ENCODE assay signal across 9 mouse cellular contexts in the genomic region with DNA sequence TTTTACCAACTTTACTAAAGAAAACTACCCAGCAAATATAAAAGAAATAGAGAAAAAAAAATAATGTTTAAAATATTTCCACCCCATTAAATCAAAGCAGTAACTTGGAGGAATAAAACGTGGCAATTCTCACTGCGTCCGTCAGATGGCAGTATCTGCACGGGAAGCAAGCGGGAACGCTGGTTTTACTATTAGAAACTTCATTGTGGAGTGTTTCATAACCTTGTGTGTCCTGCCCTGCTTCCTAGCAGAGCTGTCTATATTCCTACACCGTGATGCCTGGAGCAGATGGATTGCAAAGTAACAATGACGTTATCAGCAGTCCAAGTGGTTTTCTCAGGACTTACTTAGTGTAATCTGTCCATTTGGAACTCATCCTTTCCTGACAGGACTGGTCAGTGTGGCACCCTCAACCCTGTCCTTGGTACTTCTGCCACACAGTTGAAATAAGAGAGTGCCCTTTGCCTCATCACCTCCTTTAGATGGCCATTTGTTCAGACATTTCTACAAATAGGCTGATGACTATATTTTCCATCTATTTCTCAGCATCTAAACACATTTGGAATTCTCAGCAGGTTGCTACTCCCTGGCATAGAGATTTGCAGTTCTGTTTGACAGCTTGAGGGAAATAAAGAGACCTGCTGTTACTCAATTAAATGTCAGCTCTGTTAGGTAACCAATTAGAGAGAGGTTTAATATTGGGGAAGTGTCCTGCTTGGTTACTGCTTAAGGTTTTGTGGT.
A peak's percentile ranks its signal among the peaks of the same experiment; 100 is the strongest.
DNase-seq lines count a peak whose midpoint lies in the region; ATAC-seq lines count a peak whose summit lies in the region.
"Had no signal": no experiment of that assay in that cellular context is flagged by ENCODE, and none has a peak within 500 bp of the region (broad histone marks: within the 10 kb centered on the region; RNA-seq: fewer than 3 reads in every experiment).

No protein-coding gene starts in this region.

- no peak overlapping the region for H3K4me2 ChIP-seq in midbrain, embryonic 13.5 days (replicated peaks)
- H3K4me2 ChIP-seq: embryonic facial prominence, embryonic 13.5 days had no signal

- no peaks in the 10 kb centered on the region for H3K27me3 ChIP-seq in midbrain, embryonic 13.5 days
- H3K27me3 ChIP-seq: embryonic facial prominence, embryonic 13.5 days had no signal

- H3K27ac ChIP-seq in midbrain, embryonic 13.5 days: 0 out of 2 replicates have a peak overlapping the region, but pooled peaks have one; percentile 14
- H3K27ac ChIP-seq: embryonic facial prominence, embryonic 13.5 days had no signal

- ATAC-seq in midbrain, embryonic 13.5 days: peak; percentile 68

- H3K9ac ChIP-seq in midbrain, embryonic 13.5 days (replicated peaks): no peak overlapping the region
- H3K9ac ChIP-seq: embryonic facial prominence, embryonic 13.5 days had no signal

- no peak overlapping the region for H3K4me3 ChIP-seq in midbrain, embryonic 13.5 days (replicated peaks)
- H3K4me3 ChIP-seq: embryonic facial prominence, embryonic 13.5 days had no signal

- H3K9me3 ChIP-seq in midbrain, embryonic 13.5 days: no peaks in the 10 kb centered on the region
- H3K9me3 ChIP-seq: embryonic facial prominence, embryonic 13.5 days had no signal

- peaks cover 29% of the 10 kb centered on the region for H3K36me3 ChIP-seq in midbrain, embryonic 13.5 days

- peaks cover 17% of the 10 kb centered on the region for H3K4me1 ChIP-seq in midbrain, embryonic 13.5 days (replicated peaks)

- peak; percentile 57 for DNase-seq in A20 (ENCODE audit: low read depth, low spot score)
- peak; percentile 56 to 87 for DNase-seq in adrenal gland, adult (ENCODE audit: inconsistent age in 2 of 2, low spot score in 1 of 2)
- peak; percentile 78 for DNase-seq in embryo, embryonic 10 days (ENCODE audit: low spot score)
- peak; percentile 26 to 47 for DNase-seq in gastrocnemius, postnatal 36 days
- DNase-seq in kidney, adult 18-20 months: peak; percentile 73
- peak; percentile 79 to 90 for DNase-seq in left cerebral cortex, postnatal 25 days (ENCODE audit: low spot score in 2 of 2)
- peak; percentile 45 to 73 for DNase-seq in spleen, postnatal 10 days (ENCODE audit: low spot score in 2 of 2)

- intact Hi-C loops in gastrocnemius, postnatal 36 days (cut with DNase I): loop anchor here (5.0 kb wide), 2 partner anchors 650 to 1030 kb away; partner anchors contain the start of gene Lrrn3
- intact Hi-C loops in left cerebral cortex, postnatal 25 days (cut with DNase I): no loop called here

- WGBS in midbrain, embryonic 13.5 days: 2% methylated on average over 8 of the region's 8 CpGs
